Mouse (Mus musculus) regulatory T cell (primary cell): ENCODE measurements around the gene Cc2d1a.

Experiments
- in situ Hi-C: fragments of 300-600 bp; cut with MboI, MseI; formaldehyde crosslinking; loops from one replicate; pipeline ENCODE4 v1.15.1; 2025; ENCODE audit warnings: high pct_unique_total_duplicates

Gene Cc2d1a

GRCm38 (mm10) chr8:84178592-84178991 is 30.9 kb upstream of the Cc2d1a start:
- in situ Hi-C loops = no loop called here

- in situ Hi-C loops = no loop called here
Observed at GRCm38 (mm10) chr8:84177405-84177804, 29.7 kb upstream of the Cc2d1a start.

DNA sequence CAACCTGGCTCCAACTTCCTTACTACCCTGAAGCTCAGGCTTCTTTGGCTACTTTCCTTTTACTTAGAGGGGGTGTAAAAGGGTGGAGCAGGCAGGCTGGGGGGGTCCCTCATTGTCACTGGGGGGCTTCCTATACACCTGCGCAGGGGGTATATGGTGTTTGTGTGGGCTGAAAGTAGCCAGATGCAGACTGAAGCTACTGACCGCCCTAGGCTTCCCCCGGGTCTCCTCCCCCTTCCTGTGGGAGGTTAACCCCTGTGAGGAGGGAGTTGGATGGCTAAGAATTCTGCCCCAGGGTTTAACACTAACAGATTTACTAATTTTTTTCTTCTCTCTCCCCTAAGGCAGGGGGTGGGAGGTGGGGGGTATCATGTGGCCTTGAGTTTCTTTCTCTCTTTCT is 28.8 kb upstream of the Cc2d1a start:
- in situ Hi-C loops = no loop called here

- in situ Hi-C loops = no loop called here
Observed at GRCm38 (mm10) chr8:84173861-84174260, 26.1 kb upstream of the Cc2d1a start.

GRCm38 (mm10) chr8:84170096-84170495 is 22.4 kb upstream of the Cc2d1a start:
- in situ Hi-C loops = no loop called here

GRCm38 (mm10) chr8:84167696-84168095 is 20.0 kb upstream of the Cc2d1a start:
- in situ Hi-C loops = loop anchor here (5.0 to 10.0 kb wide), 2 partner anchors 55 to 197 kb away; no protein-coding TSS in a partner anchor

DNA sequence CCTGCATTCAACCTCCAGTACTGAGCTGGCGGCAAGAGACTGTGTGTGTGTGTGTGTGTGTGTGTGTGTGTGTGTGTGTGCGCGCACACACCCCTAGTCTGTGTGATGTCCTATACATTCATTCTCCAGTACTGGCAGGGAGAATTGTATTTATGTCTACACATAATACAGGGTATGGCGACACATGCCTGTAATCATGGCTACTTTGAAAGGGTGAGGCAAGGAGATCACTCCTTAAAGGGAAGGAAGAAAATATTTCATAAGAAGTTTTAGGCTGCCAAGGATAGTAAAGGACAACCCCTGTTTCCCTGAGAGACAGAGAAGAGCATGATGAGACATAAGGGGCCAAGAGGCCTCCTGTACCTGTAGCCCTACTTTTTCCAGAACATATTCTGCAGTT is 9.9 kb upstream of the Cc2d1a start:
- in situ Hi-C loops = no loop called here

DNA sequence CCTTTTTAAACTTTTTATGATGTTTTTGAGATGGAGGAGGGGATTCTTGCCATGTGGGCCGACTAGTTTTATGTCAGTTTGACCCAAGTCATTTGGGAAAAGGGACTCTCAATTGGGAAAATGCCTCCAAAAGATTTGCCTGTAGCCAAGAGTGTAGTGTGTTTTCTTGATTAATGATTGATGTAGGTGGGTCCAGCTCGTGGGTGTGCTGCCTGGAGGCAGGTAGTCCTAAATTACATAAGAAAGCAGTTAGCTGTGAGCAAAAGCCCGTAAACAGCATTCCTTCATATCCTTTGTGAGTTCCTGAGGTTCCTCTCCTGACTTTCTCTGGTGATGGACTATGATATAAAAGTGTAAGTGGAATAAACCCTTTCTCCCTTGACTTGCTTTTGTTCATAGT is 1.4 kb upstream of the Cc2d1a start:
- in situ Hi-C loops = no loop called here

GRCm38 (mm10) chr8:84148531-84148850 is 755 bp upstream of the Cc2d1a start:
- in situ Hi-C loops = no loop called here

DNA sequence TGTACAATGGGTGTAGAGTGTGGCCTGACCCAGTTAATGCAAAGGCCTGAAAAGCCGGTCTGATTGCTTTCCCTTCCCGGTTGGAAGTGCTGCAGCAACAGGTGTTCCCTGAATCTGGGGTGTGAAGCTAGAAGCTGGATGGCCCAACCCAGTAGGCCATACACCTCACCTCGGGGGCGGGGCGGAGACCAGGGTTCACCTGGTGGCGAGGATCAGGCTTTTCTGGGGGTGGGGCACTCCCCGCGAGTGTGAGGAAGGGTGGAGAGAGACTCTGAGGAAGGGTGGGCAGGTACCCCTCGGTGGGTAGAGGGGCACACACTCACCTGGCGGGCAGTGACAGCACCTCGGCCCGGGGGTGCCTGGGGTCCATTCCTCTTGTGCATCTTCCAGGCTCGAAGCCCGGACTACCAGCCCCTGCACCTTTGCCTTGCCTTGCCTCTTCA is 391 bp downstream of the Cc2d1a start:
- in situ Hi-C loops = no loop called here

- in situ Hi-C loops = no loop called here
Observed at GRCm38 (mm10) chr8:84144636-84145245, 3.0 kb downstream of the Cc2d1a start.

- in situ Hi-C loops = no loop called here
Observed at GRCm38 (mm10) chr8:84140838-84141237, 6.9 kb downstream of the Cc2d1a start.

DNA sequence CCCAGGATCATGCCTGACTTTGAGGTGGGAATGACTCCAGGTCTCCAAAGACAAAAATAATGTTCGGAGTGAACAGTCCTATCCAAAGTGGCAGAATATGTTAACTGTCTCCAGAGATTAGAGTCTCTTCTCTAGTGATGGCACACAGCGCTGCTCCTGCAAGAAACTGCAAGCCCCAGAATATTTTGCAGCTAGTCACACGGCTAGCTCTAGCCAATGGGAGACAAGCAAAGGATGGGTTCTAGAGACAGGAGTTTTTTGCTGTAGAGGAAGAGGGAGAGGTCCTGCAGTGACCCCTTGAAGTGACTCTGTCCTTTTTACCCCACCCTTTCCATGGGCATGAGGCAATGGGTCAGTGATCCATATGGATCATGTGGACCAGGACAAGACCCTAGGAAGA is 9.9 kb downstream of the Cc2d1a start:
- in situ Hi-C loops = no loop called here

- in situ Hi-C loops = no loop called here
Observed at GRCm38 (mm10) chr8:84132225-84132624, 15.5 kb downstream of the Cc2d1a start.

DNA sequence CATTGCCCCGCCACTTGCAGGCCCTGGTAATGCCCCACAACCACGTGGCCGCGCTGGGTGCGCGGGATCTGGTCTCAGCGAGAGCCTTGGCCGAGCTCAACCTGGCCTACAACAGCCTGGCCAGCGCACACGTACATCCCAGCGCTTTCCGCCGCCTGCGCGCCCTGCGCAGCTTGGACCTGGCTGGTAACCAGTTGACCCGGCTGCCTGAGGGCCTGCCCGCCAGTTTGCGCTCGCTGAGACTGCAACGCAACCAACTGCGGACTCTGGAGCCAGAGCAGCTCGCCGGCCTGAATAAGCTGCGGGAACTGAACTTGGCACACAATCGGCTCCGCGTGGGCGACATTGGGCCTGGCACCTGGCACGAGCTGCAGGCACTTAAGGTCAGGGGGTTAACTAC is 16.9 kb downstream of the Cc2d1a start:
- in situ Hi-C loops = no loop called here

GRCm38 (mm10) chr8:84128277-84128676 is 19.5 kb downstream of the Cc2d1a start:
- in situ Hi-C loops = no loop called here

DNA sequence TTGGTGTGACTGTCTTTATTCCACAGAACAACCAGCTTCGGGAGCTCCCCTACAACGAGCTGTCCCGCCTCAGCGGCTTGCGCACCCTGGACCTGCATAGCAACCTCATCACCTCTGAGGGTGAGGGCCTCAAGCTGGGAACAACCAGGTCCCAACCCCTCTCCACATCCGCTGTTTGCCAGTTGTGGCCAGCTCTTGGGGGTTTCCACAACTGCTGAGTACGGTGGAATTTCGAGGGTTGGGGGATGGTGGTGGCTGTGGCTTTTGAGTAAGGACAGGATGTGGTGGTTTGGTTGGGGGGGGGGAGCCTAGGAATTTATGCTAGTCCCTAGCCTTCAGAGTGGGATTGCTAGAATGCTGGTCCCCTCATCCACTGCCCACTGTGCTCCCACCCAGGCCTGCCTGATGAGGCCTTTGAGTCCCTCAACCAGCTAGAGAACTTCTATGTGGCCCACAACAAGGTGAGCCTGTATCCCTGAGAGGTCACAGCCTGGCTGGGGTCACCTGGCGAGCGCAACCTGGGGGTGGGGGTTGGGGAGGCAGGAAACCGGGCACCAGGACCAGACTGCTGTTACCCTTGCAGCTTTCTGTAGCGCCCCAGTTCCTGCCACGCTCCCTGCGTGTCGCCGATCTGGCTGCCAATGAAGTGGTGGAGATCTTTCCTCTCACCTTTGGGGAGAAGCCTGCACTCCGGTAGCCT is 20.4 kb downstream of the Cc2d1a start:
- in situ Hi-C loops = no loop called here

DNA sequence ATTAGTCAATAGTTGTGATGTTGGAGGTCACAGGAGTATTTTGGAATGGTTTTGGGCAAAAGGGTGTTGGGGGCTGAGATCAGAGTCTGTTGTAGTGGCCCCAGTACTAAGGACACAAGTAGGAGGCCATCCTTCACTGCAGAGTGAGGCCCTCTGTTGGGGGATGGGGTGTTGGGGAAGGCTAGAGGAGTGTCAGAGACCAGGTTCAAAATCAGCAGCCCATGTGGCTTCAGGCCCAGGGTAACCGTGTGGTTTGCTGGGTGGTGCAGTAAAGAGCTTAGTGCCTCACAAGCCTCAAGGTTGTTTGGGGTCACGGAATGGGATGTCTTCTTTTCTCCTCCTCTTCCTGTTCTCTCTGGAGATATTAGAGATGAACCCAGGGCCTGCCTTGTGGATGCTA is 21.0 kb downstream of the Cc2d1a start:
- in situ Hi-C loops = no loop called here

- in situ Hi-C loops = no loop called here
Observed at GRCm38 (mm10) chr8:84125656-84126055, 22.1 kb downstream of the Cc2d1a start, which contains the start of gene Podnl1. TSS of gene Podnl1 (plus strand) at chr8:84125989.

GRCm38 (mm10) chr8:84122151-84122550 is 25.6 kb downstream of the Cc2d1a start:
- in situ Hi-C loops = no loop called here

GRCm38 (mm10) chr8:84115646-84116045 is 32.1 kb downstream of the Cc2d1a start:
- in situ Hi-C loops = no loop called here

DNA sequence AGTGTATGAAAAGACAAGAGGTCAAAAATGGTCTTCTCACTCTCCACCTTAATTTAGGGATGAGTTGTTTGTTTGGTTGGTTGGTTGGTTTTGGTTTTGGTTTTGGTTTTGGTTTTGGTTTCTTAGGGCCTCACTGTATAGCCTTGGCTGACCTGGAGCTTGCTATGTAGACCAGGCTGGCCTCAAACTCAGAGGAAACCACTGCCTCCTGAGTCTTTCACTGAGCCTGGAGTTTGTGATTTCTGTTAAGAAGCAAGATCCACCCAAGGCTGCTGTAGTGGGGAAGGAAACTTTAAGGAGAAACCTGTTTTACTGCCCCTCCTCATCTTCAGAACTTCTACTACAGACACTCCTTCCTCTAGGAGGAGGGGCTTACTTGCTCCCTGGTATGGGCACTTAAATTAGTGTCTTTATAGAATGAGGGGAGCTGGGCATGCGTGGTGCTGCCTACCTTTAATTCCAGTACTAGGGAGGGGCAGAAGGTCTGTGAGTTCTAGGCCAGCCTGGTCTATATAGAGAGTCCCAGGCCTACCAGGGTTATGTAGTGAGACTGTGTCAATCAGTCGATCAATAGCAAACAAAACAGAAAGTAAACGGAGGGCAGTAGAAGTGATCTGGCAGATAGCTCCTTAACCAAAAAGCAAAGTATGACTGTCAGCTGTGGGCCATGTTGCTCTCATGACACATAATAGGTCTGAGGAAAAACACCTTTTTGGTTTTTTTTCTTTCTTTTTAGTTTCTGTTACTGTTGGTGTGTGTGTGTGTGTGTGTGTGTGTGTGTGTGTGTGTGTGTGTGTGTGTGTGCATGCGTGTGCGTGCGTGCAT is 41.3 kb downstream of the Cc2d1a start:
- in situ Hi-C loops = no loop called here

DNA sequence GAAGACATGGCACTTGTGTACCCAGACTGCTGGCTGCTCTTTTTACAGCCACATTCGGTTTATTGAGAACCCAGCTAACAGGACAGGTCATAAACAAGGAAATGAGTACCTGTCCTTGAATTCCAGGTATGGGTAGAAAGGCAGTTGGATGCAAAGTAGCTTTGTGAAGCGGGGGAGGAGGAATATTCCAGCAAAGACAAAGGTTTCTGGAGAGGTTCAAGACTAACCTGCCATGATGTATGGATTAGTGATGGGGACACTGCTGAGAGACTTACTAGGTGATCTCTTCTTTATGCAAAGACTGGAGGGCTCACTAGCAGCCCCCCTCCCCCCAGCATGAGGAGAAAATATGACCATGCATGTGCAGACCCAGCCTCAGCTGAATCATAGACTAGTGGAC is 42.1 kb downstream of the Cc2d1a start:
- in situ Hi-C loops = no loop called here
